Mouse (Mus musculus): ENCODE measurements at regions not wholly inside any gene's neighbourhood (a gene's known extent, or its start where the extent isn't known, plus 50 kb on each side); places are given as distances from the start of the nearest gene placed in this dataset.
"Not testable (repeated sequence)": the region's sequence is repeated elsewhere in the genome, so short reads cannot be mapped to it uniquely, and the experiment has no call there.

DNA sequence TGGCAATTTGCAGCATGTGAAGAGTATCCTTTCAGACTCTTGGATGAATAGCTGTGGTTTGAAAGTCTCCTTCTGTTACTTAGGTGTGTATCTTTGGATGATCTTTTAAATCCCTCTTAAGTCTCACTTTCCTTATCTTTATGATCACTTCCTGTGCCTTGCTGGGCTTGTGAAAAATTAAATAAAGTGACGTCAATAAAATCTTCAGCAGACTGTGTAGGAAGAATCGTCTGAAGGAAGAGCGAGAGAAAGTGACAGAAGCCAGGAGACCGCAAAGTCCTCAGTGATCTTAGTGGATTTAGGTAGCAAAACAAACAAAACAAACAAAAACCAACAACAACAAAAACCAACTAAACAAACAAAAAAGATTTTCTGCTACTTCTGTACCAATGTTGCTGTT lies 459.6 kb upstream of the Dab2 start:
- in situ Hi-C loops (cut with MboI, MseI): no loop called here

- in situ Hi-C loops (cut with MboI, MseI): not testable (repeated sequence)
Observed at GRCm38 (mm10) chr15:5841369-5842149, 458.0 kb upstream of the Dab2 start.

GRCm38 (mm10) chr15:5846571-5846970 lies 453.0 kb upstream of the Dab2 start:
- in situ Hi-C loops (cut with MboI, MseI): no loop called here

- in situ Hi-C loops (cut with MboI, MseI): no loop called here
Observed at GRCm38 (mm10) chr15:5847413-5848100, 452.0 kb upstream of the Dab2 start.

GRCm38 (mm10) chr15:5852523-5852922 lies 447.1 kb upstream of the Dab2 start:
- in situ Hi-C loops (cut with MboI, MseI): no loop called here

DNA sequence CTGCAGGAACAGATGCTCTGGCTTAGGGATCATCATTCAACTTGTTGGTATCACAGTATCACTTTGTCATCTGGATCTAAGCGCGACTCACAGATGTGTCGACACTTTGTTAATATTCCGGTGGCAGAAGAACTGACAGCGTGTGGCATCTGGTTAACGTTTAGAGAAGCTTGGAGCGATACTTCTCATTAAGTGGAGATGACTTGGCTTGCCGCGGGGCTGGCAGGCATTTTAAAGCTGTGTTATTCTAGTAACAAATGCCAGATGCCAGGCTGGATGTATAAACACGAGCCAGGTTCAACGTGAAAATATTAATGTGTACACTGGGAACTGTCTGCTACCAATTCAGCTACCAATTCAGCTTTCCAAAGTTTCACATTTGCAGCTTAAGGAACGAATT lies 430.3 kb upstream of the Dab2 start:
- in situ Hi-C loops (cut with MboI, MseI): no loop called here

- in situ Hi-C loops (cut with MboI, MseI): no loop called here
Observed at GRCm38 (mm10) chr15:5869866-5870265, 429.7 kb upstream of the Dab2 start.

- in situ Hi-C loops (cut with MboI, MseI): no loop called here
Observed at GRCm38 (mm10) chr15:5872042-5872441, 427.5 kb upstream of the Dab2 start.

GRCm38 (mm10) chr15:5877749-5878148 lies 421.8 kb upstream of the Dab2 start:
- in situ Hi-C loops (cut with MboI, MseI): no loop called here

GRCm38 (mm10) chr15:5891188-5891587 lies 408.4 kb upstream of the Dab2 start:
- in situ Hi-C loops (cut with MboI, MseI): loop anchor here in 1 of 2 experiments (5.0 to 10.0 kb wide), 2 partner anchors 446 to 634 kb away; no protein-coding TSS in a partner anchor

DNA sequence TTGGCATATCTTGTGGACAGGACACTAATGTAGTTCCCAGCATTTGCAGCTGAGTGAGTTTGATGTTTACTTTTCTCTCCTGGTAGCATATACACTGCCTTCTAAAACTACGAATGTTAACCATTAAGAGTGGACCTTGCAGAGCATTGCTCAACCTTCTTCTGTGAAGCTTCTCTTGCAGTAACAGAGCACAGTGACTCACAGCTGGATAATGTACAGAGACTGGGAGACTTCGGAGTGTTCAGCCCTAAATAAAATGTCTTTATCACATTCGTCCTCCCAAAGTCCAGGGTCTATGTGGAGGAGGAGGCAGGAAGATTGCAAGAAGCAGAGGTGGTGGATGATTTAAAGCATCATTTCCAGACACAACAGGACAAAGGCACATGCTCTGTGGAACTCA lies 407.6 kb upstream of the Dab2 start:
- in situ Hi-C loops (cut with MboI, MseI): loop anchor here in 1 of 2 experiments (5.0 to 10.0 kb wide), 2 partner anchors 447 to 635 kb away; no protein-coding TSS in a partner anchor

GRCm38 (mm10) chr15:5895688-5896470 lies 403.7 kb upstream of the Dab2 start:
- in situ Hi-C loops (cut with MboI, MseI): loop anchor here in 1 of 2 experiments (10.0 kb wide), 1 partner anchor 451 kb away; no protein-coding TSS in a partner anchor

- in situ Hi-C loops (cut with MboI, MseI): loop anchor here in 1 of 2 experiments (5.0 kb wide), 1 partner anchor 673 kb away; the partner anchor contains the start of gene Ptger4
Observed at GRCm38 (mm10) chr15:5915261-5915660, 384.3 kb upstream of the Dab2 start.

DNA sequence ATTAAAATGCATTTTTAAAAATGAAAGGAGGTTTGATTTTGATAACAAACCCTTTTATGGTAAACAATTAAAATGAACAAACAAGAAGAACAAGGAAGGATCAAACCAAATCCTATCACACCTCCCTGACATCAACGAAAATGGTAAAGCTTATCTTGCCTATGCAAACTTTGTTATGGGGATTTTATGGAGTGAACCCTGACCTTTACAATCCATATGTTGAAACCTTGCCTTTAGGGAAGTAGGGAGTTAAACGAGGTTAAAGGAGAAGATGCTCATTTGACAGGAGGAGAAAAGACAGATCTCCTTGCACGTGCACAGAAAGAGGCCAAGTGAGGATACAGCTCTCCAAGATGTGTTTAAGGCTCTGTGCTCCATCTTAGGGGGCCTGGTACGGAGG lies 379.5 kb upstream of the Dab2 start:
- in situ Hi-C loops (cut with MboI, MseI): loop anchor here in 1 of 2 experiments (10.0 kb wide), 1 partner anchor 145 kb away; no protein-coding TSS in a partner anchor

DNA sequence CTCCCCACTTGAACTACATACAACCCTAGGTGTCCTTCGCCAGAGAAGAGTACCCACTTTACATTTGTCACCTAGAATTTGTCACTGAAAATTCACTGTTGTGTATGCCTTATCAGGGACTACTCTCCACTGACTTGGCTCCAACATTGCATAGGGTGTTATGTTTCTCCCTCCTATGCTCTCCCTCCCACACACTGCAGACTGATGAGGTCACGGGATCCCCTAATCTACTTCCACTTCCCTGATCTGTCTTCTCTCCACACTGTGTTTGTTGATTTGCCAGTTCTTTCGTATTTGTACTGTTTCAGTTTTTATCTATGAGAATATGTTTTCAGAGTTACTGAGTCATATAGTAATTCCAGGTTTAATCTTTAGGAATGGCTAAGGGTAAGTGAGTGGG lies 371.8 kb upstream of the Dab2 start:
- in situ Hi-C loops (cut with MboI, MseI): loop anchor here in 1 of 2 experiments (5.0 to 10.0 kb wide), 2 partner anchors 95 to 137 kb away; no protein-coding TSS in a partner anchor

- in situ Hi-C loops (cut with MboI, MseI): no loop called here
Observed at GRCm38 (mm10) chr15:5933586-5933985, 366.0 kb upstream of the Dab2 start.

DNA sequence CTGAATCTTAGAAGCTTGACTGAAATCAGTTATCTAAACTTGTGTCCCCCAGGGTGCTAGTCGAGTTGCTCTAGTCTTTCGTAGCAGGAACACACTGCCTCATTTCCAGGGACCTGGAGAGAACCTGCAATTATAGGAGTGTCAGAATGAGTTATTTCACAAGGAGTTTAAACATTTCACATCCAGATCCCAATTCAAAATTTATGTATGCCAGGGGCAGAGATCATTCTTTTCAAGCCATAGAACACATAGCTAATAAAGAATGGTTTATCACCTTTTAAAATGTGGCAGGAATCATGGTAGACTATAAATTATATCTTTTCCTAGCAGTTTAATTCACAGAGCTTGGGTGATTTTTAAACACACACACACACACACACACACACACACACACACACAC lies 358.6 kb upstream of the Dab2 start:
- in situ Hi-C loops (cut with MboI, MseI): loop anchor here in 1 of 2 experiments (10.0 kb wide), 1 partner anchor 264 kb away; no protein-coding TSS in a partner anchor

DNA sequence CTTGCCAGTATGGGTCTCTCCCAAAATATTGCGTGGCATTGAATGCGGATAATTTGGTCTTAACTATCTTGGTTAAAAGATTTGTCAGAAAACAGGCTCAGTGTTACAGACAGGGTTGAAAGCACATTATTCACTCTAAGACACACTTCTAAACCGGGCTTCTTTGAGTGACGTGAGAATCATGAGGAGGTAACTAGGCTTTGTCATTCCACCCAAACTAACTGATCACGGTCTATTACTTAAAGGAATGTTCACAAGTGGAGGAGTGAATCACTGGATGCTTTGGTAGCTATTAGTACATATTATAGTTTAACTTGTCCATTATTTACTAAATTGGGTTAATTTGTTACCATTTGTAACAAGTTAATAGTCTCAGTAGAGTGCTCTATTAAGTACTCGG lies 352.9 kb upstream of the Dab2 start:
- in situ Hi-C loops (cut with MboI, MseI): loop anchor here in 1 of 2 experiments (10.0 kb wide), 1 partner anchor 258 kb away; no protein-coding TSS in a partner anchor

- in situ Hi-C loops (cut with MboI, MseI): loop anchor here in 1 of 2 experiments (10.0 kb wide), 1 partner anchor 1826 kb away; no protein-coding TSS in a partner anchor
Observed at GRCm38 (mm10) chr15:5950919-5951318, 348.7 kb upstream of the Dab2 start.

- in situ Hi-C loops (cut with MboI, MseI): loop anchor here in 1 of 2 experiments (10.0 kb wide), 1 partner anchor 1827 kb away; no protein-coding TSS in a partner anchor
Observed at GRCm38 (mm10) chr15:5951661-5952060, 347.9 kb upstream of the Dab2 start.

DNA sequence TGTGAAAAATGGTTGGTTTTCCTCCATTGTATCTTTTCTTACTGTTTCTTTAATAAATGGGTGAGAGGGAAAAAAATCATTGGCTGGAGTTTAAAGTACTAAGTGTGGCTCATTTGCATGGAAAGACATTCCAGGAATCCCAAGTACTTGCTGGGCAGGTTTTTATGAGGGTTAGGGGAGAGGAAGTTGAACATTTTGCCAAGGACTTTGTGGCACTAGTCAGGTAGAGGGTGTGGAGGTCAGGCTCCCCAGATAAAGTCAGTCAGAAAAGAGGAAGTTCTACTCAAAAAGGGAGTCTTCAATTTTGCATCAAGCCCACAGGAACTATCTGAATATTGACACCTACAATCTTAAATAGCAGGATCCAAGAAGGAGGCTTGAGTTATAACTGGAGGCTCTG lies 346.5 kb upstream of the Dab2 start:
- in situ Hi-C loops (cut with MboI, MseI): loop anchor here in 1 of 2 experiments (10.0 kb wide), 1 partner anchor 1828 kb away; no protein-coding TSS in a partner anchor

All from T-helper 17 cell (primary cell).